Mouse (Mus musculus) neural tube, embryonic 12.5 days (tissue): ENCODE measurements at regions not wholly inside any gene's neighbourhood (a gene's known extent, or its start where the extent isn't known, plus 50 kb on each side); places are given as distances from the start of the nearest gene placed in this dataset.

Source experiments
- ATAC-seq: fragments of 200-750 bp; cut with Nextera tagmentation; 2 replicates; pipeline ENCODE4 v1.8.0; 2017; ENCODE audit warnings: low read depth, mild to moderate bottlenecking, moderate TSS enrichment, moderate library complexity; ENCODE audit not compliant: low FRiP score
- H3K27ac ChIP-seq: fragments of 300-500 bp; sonication (generic); 2 replicates; pipeline ENCODE4 v1.5.1; 2016
- H3K27me3 ChIP-seq: fragments of 300-500 bp; sonication (generic); replicated peaks from 2 replicates; pipeline ENCODE4 v1.6.1; 2016; ENCODE audit warnings: mild to moderate bottlenecking
- H3K36me3 ChIP-seq: fragments of 300-500 bp; sonication (generic); 2 replicates; pipeline ENCODE4 v1.6.1; 2016; ENCODE audit warnings: mild to moderate bottlenecking
- H3K4me1 ChIP-seq: fragments of 300-500 bp; sonication (generic); 2 replicates; pipeline ENCODE4 v1.6.1; 2016
- H3K4me2 ChIP-seq: fragments of 300-500 bp; sonication (generic); replicated peaks from 2 replicates; pipeline ENCODE4 v1.6.1; 2016; ENCODE audit warnings: mild to moderate bottlenecking
- H3K4me3 ChIP-seq: fragments of 300-500 bp; sonication (generic); 2 replicates; pipeline ENCODE4 v1.5.1; 2016
- H3K9ac ChIP-seq: fragments of 300-500 bp; sonication (generic); 2 replicates; pipeline ENCODE4 v1.6.1; 2016; ENCODE audit warnings: mild to moderate bottlenecking
- H3K9me3 ChIP-seq: fragments of 300-500 bp; sonication (generic); 2 replicates; pipeline ENCODE4 v1.6.1; 2016; ENCODE audit warnings: mild to moderate bottlenecking
- WGBS: fragments of 180-500 bp; shearing (Covaris S2); methylation state at CpG from one replicate; pipeline ENCODE4 v1.1.7; 2016; 5-methylcytosine and 5-hydroxymethylcytosine counted together

- WGBS, result 71% methylated on average over 2 of the region's 2 CpGs
Measured at GRCm38 (mm10) chr11:10798079-10798478, 315.9 kb upstream of the Vwc2 start.

GRCm38 (mm10) chr11:10840191-10840590 is 273.8 kb upstream of the Vwc2 start:
- Histone ChIP-seq H3K4me2 (no peak overlapping the region), H3K4me3 (no peak overlapping the region), H3K36me3 (no peaks in the 10 kb centered on the region), H3K4me1 (no peaks in the 10 kb centered on the region), H3K27ac (no peak overlapping the region), H3K27me3 (no peaks in the 10 kb centered on the region), H3K9me3 (no peaks in the 10 kb centered on the region), H3K9ac (no peak overlapping the region)
- peak; percentile 71; the same call in 1 of the 2 replicates for ATAC-seq
- WGBS, result 68% methylated on average over 3 of the region's 3 CpGs

More at GRCm38 (mm10) chr11:10798079-10798478, 315.9 kb upstream of the Vwc2 start:
- Histone ChIP-seq H3K27me3 (no peaks in the 10 kb centered on the region), H3K9ac (no peak overlapping the region), H3K4me3 (no peak overlapping the region), H3K27ac (no peak overlapping the region), H3K4me2 (no peak overlapping the region), H3K4me1 (no peaks in the 10 kb centered on the region), H3K9me3 (no peaks in the 10 kb centered on the region), H3K36me3 (no peaks in the 10 kb centered on the region)
- no peak for ATAC-seq

- H3K9ac ChIP-seq, result no peak overlapping the region
- H3K4me3 ChIP-seq, result no peak overlapping the region
- H3K4me1 ChIP-seq, result no peaks in the 10 kb centered on the region
- no peak overlapping the region for H3K27ac ChIP-seq
- WGBS, result 80% methylated on average over 4 of the region's 4 CpGs
- no peak overlapping the region for H3K4me2 ChIP-seq
- H3K9me3 ChIP-seq, result no peaks in the 10 kb centered on the region
- H3K27me3 ChIP-seq, result no peaks in the 10 kb centered on the region
- H3K36me3 ChIP-seq, result no peaks in the 10 kb centered on the region
- no peak for ATAC-seq
Measured at GRCm38 (mm10) chr11:10841083-10841482, 272.9 kb upstream of the Vwc2 start.

GRCm38 (mm10) chr11:10872267-10872666 is 241.8 kb upstream of the Vwc2 start:
- H3K36me3 ChIP-seq, result no peaks in the 10 kb centered on the region
- ATAC-seq, result no peak

GRCm38 (mm10) chr11:10893302-10893701 is 220.7 kb upstream of the Vwc2 start:
- no peak for ATAC-seq
- WGBS, result 42% methylated on average over 3 of the region's 3 CpGs
- no peaks in the 10 kb centered on the region for H3K4me1 ChIP-seq
- no peaks in the 10 kb centered on the region for H3K9me3 ChIP-seq
- H3K4me3 ChIP-seq, result no peak overlapping the region
- H3K4me2 ChIP-seq, result no peak overlapping the region
- H3K36me3 ChIP-seq, result no peaks in the 10 kb centered on the region
- H3K27me3 ChIP-seq, result no peaks in the 10 kb centered on the region
- H3K9ac ChIP-seq, result no peak overlapping the region
- H3K27ac ChIP-seq, result no peak overlapping the region

More at GRCm38 (mm10) chr11:10872267-10872666, 241.8 kb upstream of the Vwc2 start:
- H3K27ac ChIP-seq, result no peak overlapping the region
- no peak overlapping the region for H3K9ac ChIP-seq
- no peaks in the 10 kb centered on the region for H3K27me3 ChIP-seq
- H3K4me2 ChIP-seq, result no peak overlapping the region
- WGBS, result 78% methylated on average over 2 of the region's 2 CpGs
- H3K4me3 ChIP-seq, result no peak overlapping the region
- no peaks in the 10 kb centered on the region for H3K4me1 ChIP-seq
- H3K9me3 ChIP-seq, result no peaks in the 10 kb centered on the region

GRCm38 (mm10) chr11:10923998-10924397 is 190.0 kb upstream of the Vwc2 start:
- H3K4me2 ChIP-seq, result no peak overlapping the region
- 87% methylated on average over 1 of the region's 1 CpGs for WGBS
- H3K9me3 ChIP-seq, result no peaks in the 10 kb centered on the region
- no peak overlapping the region for H3K4me3 ChIP-seq
- no peak for ATAC-seq
- H3K36me3 ChIP-seq, result no peaks in the 10 kb centered on the region
- no peaks in the 10 kb centered on the region for H3K27me3 ChIP-seq
- no peak overlapping the region for H3K27ac ChIP-seq
- no peak overlapping the region for H3K9ac ChIP-seq
- no peaks in the 10 kb centered on the region for H3K4me1 ChIP-seq

- Histone ChIP-seq H3K36me3 (no peaks in the 10 kb centered on the region), H3K4me2 (no peak overlapping the region), H3K27ac (no peak overlapping the region), H3K9me3 (no peaks in the 10 kb centered on the region), H3K9ac (no peak overlapping the region), H3K4me3 (no peak overlapping the region), H3K4me1 (no peaks in the 10 kb centered on the region), H3K27me3 (no peaks in the 10 kb centered on the region)
- 86% methylated on average over 4 of the region's 4 CpGs for WGBS
- ATAC-seq, result no peak
Measured at GRCm38 (mm10) chr11:10952914-10953313, 161.1 kb upstream of the Vwc2 start.
